Mouse (Mus musculus) lung, adult 2 months (tissue): ENCODE results near the gene Gm17402.

Experiments
- CTCF ChIP-seq: fragments of 200-500 bp; IDR thresholded peaks from 2 replicates; pipeline ENCODE4 v1.5.1; 2011; ENCODE audit warnings: mild to moderate bottlenecking, low read length, control low read depth; ENCODE audit not compliant: insufficient read depth
- POLR2A ChIP-seq: fragments of 200-500 bp; IDR thresholded peaks from 2 replicates; pipeline ENCODE4 v1.6.1; 2011; ENCODE audit warnings: low read depth, mild to moderate bottlenecking, control low read depth, low read length, borderline replicate concordance; ENCODE audit errors: extremely low read depth

DNA sequence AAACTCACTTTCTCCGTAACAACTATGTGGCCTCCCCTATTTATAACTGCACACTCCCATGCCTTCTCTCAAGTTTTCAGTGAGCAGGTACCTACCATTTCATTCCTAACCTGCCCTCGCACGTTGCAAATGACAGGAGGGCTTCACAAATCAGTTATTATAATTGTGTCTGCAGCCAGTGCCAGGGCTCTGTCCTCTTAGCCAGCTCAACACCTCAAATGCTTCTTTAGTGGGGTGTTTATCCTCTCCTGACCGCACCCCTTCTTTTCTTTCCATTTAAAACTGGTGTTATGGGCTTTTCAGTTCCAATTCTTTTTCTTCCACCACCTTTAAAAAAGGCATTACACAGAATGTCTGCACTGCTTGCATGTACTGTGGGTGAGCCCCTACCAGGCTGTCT lies 2.8 kb downstream of the Gm17402 start:
- TF ChIP-seq CTCF: no peak
- TF ChIP-seq POLR2A: no peak
